Mouse (Mus musculus): ENCODE measurements around the gene Tada1. TPM values are rescaled to one million over a fixed set of nuclear protein-coding genes. Genes with fewer than 3 reads are reported as not detected.

Tada1 gene
- polyA plus RNA-seq, 1 experiment from 2014 or later = 63.7 TPM

- H3K27ac ChIP-seq = no peak overlapping the region
- no peaks in the 10 kb centered on the region for H3K27me3 ChIP-seq
- peaks cover 77% of the 10 kb centered on the region for H3K36me3 ChIP-seq
- no peak overlapping the region for H3K9ac ChIP-seq
- WGBS = 86% methylated on average over 5 of the region's 5 CpGs
- no peak overlapping the region for H3K4me3 ChIP-seq
- ATAC-seq (ENCODE audit: insufficient number of reproducible peaks, insufficient read depth, low FRiP score, low TSS enrichment, low read depth) = no peak
- no peaks in the 10 kb centered on the region for H3K9me3 ChIP-seq
- no peak overlapping the region for H3K4me2 ChIP-seq
- peaks cover 15% of the 10 kb centered on the region for H3K4me1 ChIP-seq
Observed at GRCm38 (mm10) chr1:166385431-166385830, 6.5 kb downstream of the Tada1 start.

GRCm38 (mm10) chr1:166388511-166388910 is 9.6 kb downstream of the Tada1 start:
- Histone ChIP-seq H3K4me3 (no peak overlapping the region), H3K27ac (no peak overlapping the region), H3K9ac (no peak overlapping the region), H3K4me2 (no peak overlapping the region), H3K9me3 (no peaks in the 10 kb centered on the region), H3K36me3 (peaks cover 96% of the 10 kb centered on the region), H3K4me1 (no peaks in the 10 kb centered on the region), H3K27me3 (no peaks in the 10 kb centered on the region)
- ATAC-seq (ENCODE audit: insufficient number of reproducible peaks, insufficient read depth, low FRiP score, low TSS enrichment, low read depth) = no peak
- WGBS = 89% methylated on average over 11 of the region's 11 CpGs

- ATAC-seq (ENCODE audit: insufficient number of reproducible peaks, insufficient read depth, low FRiP score, low TSS enrichment, low read depth) = no peak
- no peaks in the 10 kb centered on the region for H3K9me3 ChIP-seq
- 93% methylated on average over 16 of the region's 16 CpGs for WGBS
- H3K27me3 ChIP-seq = no peaks in the 10 kb centered on the region
- H3K9ac ChIP-seq = no peak overlapping the region
- H3K4me3 ChIP-seq = no peak overlapping the region
- no peak overlapping the region for H3K27ac ChIP-seq
- H3K4me2 ChIP-seq = no peak overlapping the region
- H3K4me1 ChIP-seq = no peaks in the 10 kb centered on the region
- H3K36me3 ChIP-seq = peaks cover 97% of the 10 kb centered on the region
Observed at GRCm38 (mm10) chr1:166389406-166390125, 10.7 kb downstream of the Tada1 start.

- no peaks in the 10 kb centered on the region for H3K9me3 ChIP-seq
- ATAC-seq (ENCODE audit: insufficient number of reproducible peaks, insufficient read depth, low FRiP score, low TSS enrichment, low read depth) = no peak
- no peaks in the 10 kb centered on the region for H3K27me3 ChIP-seq
- no peak overlapping the region for H3K4me2 ChIP-seq
- H3K27ac ChIP-seq = no peak overlapping the region
- H3K9ac ChIP-seq = no peak overlapping the region
- no peak overlapping the region for H3K4me3 ChIP-seq
- H3K36me3 ChIP-seq = peaks cover 96% of the 10 kb centered on the region
- H3K4me1 ChIP-seq = no peaks in the 10 kb centered on the region
- WGBS = 92% methylated on average over 6 of the region's 6 CpGs
Observed at GRCm38 (mm10) chr1:166391671-166392070, 12.8 kb downstream of the Tada1 start.

- WGBS = 68% methylated on average over 4 of the region's 4 CpGs
- Histone ChIP-seq H3K4me1 (no peaks in the 10 kb centered on the region), H3K9ac (no peak overlapping the region), H3K9me3 (no peaks in the 10 kb centered on the region), H3K27ac (no peak overlapping the region), H3K36me3 (peaks cover 96% of the 10 kb centered on the region), H3K4me2 (no peak overlapping the region), H3K4me3 (no peak overlapping the region), H3K27me3 (no peaks in the 10 kb centered on the region)
- no peak for ATAC-seq (ENCODE audit: insufficient number of reproducible peaks, insufficient read depth, low FRiP score, low TSS enrichment, low read depth)
Observed at GRCm38 (mm10) chr1:166394770-166395169, 15.9 kb downstream of the Tada1 start.

- no peaks in the 10 kb centered on the region for H3K9me3 ChIP-seq
- WGBS = 92% methylated on average over 5 of the region's 5 CpGs
- no peaks in the 10 kb centered on the region for H3K27me3 ChIP-seq
Observed at GRCm38 (mm10) chr1:166395661-166396060, 16.8 kb downstream of the Tada1 start.

GRCm38 (mm10) chr1:166396381-166396780 is 17.5 kb downstream of the Tada1 start:
- H3K9me3 ChIP-seq = no peaks in the 10 kb centered on the region
- ATAC-seq (ENCODE audit: insufficient number of reproducible peaks, insufficient read depth, low FRiP score, low TSS enrichment, low read depth) = no peak
- peaks cover 96% of the 10 kb centered on the region for H3K36me3 ChIP-seq
- H3K4me3 ChIP-seq = no peak overlapping the region
- 92% methylated on average over 6 of the region's 6 CpGs for WGBS
- H3K9ac ChIP-seq = no peak overlapping the region
- no peak overlapping the region for H3K27ac ChIP-seq
- H3K27me3 ChIP-seq = no peaks in the 10 kb centered on the region
- no peak overlapping the region for H3K4me2 ChIP-seq
- no peaks in the 10 kb centered on the region for H3K4me1 ChIP-seq

More at GRCm38 (mm10) chr1:166395661-166396060, 16.8 kb downstream of the Tada1 start:
- H3K4me3 ChIP-seq = no peak overlapping the region
- H3K4me2 ChIP-seq = no peak overlapping the region
- H3K9ac ChIP-seq = no peak overlapping the region
- H3K36me3 ChIP-seq = peaks cover 96% of the 10 kb centered on the region
- H3K4me1 ChIP-seq = no peaks in the 10 kb centered on the region
- no peak for ATAC-seq (ENCODE audit: insufficient number of reproducible peaks, insufficient read depth, low FRiP score, low TSS enrichment, low read depth)
- H3K27ac ChIP-seq = no peak overlapping the region

GRCm38 (mm10) chr1:166401455-166401854 is 22.6 kb downstream of the Tada1 start:
- H3K9me3 ChIP-seq = no peaks in the 10 kb centered on the region
- no peak overlapping the region for H3K27ac ChIP-seq
- no peak overlapping the region for H3K4me3 ChIP-seq
- H3K4me1 ChIP-seq = 0 out of 2 replicates have a peak, but pooled peaks cover 4% of the 10 kb centered on the region
- H3K4me2 ChIP-seq = no peak overlapping the region
- peaks cover 96% of the 10 kb centered on the region for H3K36me3 ChIP-seq
- H3K27me3 ChIP-seq = no peaks in the 10 kb centered on the region
- no peak for ATAC-seq (ENCODE audit: insufficient number of reproducible peaks, insufficient read depth, low FRiP score, low TSS enrichment, low read depth)
- no peak overlapping the region for H3K9ac ChIP-seq

- no peak overlapping the region for H3K9ac ChIP-seq
- no peak overlapping the region for H3K4me2 ChIP-seq
- H3K27ac ChIP-seq = no peak overlapping the region
- H3K27me3 ChIP-seq = no peaks in the 10 kb centered on the region
- no peak overlapping the region for H3K4me3 ChIP-seq
- WGBS = 81% methylated on average over 4 of the region's 4 CpGs
- no peaks in the 10 kb centered on the region for H3K9me3 ChIP-seq
- H3K36me3 ChIP-seq = peaks cover 95% of the 10 kb centered on the region
- 0 out of 2 replicates have a peak, but pooled peaks cover 4% of the 10 kb centered on the region for H3K4me1 ChIP-seq
- ATAC-seq (ENCODE audit: insufficient number of reproducible peaks, insufficient read depth, low FRiP score, low TSS enrichment, low read depth) = no peak
Observed at GRCm38 (mm10) chr1:166402003-166402402, 23.1 kb downstream of the Tada1 start.

- H3K36me3 ChIP-seq = peaks cover 86% of the 10 kb centered on the region
- WGBS = 86% methylated on average over 3 of the region's 3 CpGs
- no peak overlapping the region for H3K9ac ChIP-seq
- H3K4me3 ChIP-seq = no peak overlapping the region
- H3K9me3 ChIP-seq = no peaks in the 10 kb centered on the region
- peaks cover 12% of the 10 kb centered on the region for H3K4me1 ChIP-seq
- H3K27me3 ChIP-seq = no peaks in the 10 kb centered on the region
- no peak overlapping the region for H3K27ac ChIP-seq
- no peak for ATAC-seq (ENCODE audit: insufficient number of reproducible peaks, insufficient read depth, low FRiP score, low TSS enrichment, low read depth)
- H3K4me2 ChIP-seq = no peak overlapping the region
Observed at GRCm38 (mm10) chr1:166403846-166404245, 24.9 kb downstream of the Tada1 start.

GRCm38 (mm10) chr1:166409177-166409700 is 30.3 kb downstream of the Tada1 start:
- H3K27ac ChIP-seq = peak overlapping the region; percentile 81
- H3K4me1 ChIP-seq = peaks cover 9% of the 10 kb centered on the region
- H3K4me2 ChIP-seq = peak overlapping the region; percentile 78
- no peaks in the 10 kb centered on the region for H3K27me3 ChIP-seq
- WGBS = 2% methylated on average over 45 of the region's 45 CpGs
- peak overlapping the region; percentile 94 for H3K9ac ChIP-seq
- H3K4me3 ChIP-seq = peak overlapping the region; percentile 74
- H3K36me3 ChIP-seq = peaks cover 34% of the 10 kb centered on the region
- peak; percentile 69 for ATAC-seq (ENCODE audit: insufficient number of reproducible peaks, insufficient read depth, low FRiP score, low TSS enrichment, low read depth)
- H3K9me3 ChIP-seq = peaks cover 11% of the 10 kb centered on the region; the same call in 1 of the 2 replicates

- 4% methylated on average over 49 of the region's 49 CpGs for WGBS
- Histone ChIP-seq H3K9me3 (peaks cover 11% of the 10 kb centered on the region; the same call in 1 of the 2 replicates), H3K4me3 (peak within 1 kb of the TSS; percentile 74), H3K36me3 (peaks cover 29% of the 10 kb centered on the region), H3K27ac (peak within 1 kb of the TSS; percentile 81), H3K4me1 (peaks cover 9% of the 10 kb centered on the region), H3K4me2 (peak within 1 kb of the TSS; percentile 78), H3K9ac (peak within 1 kb of the TSS; percentile 94), H3K27me3 (no peaks in the 10 kb centered on the region)
- ATAC-seq (ENCODE audit: insufficient number of reproducible peaks, insufficient read depth, low FRiP score, low TSS enrichment, low read depth) = peak; percentile 88
Observed at GRCm38 (mm10) chr1:166409701-166410220, 30.9 kb downstream of the Tada1 start, which contains the start of gene Pogk. Gene Pogk, minus strand, starts transcription at chr1:166409863.
